Mouse (Mus musculus) bone marrow, adult 2 months (tissue): ENCODE measurements around the gene Ppia.

ENCODE experiments used
- CTCF ChIP-seq: fragments of 200-500 bp; IDR thresholded peaks from 2 replicates; pipeline ENCODE4 v1.5.1; 2011; ENCODE audit warnings: low read length, control low read depth; ENCODE audit not compliant: control insufficient read depth, insufficient read depth
- POLR2A ChIP-seq: fragments of 200-500 bp; IDR thresholded peaks from 2 replicates; pipeline ENCODE4 v1.6.1; 2011; ENCODE audit warnings: low read depth, mild to moderate bottlenecking, control low read depth, low read length, borderline replicate concordance; ENCODE audit not compliant: control insufficient read depth

GRCm38 (mm10) chr11:6443102-6443501, 27.9 kb downstream of the Ppia start:
- no peak for TF ChIP-seq POLR2A
- TF ChIP-seq CTCF, result no peak
